Mouse (Mus musculus) liver, embryonic 16.5 days (tissue): ENCODE measurements around the gene Med25. TPM values are rescaled to one million over a fixed set of nuclear protein-coding genes. Genes with fewer than 3 reads are reported as not detected.

Experiments
- ATAC-seq: fragments of 200-750 bp; cut with Nextera tagmentation; 2 replicates; pipeline ENCODE4 v1.8.0; 2017; ENCODE audit warnings: low read depth, mild to moderate bottlenecking, moderate number of reproducible peaks, moderate library complexity
- H3K27ac ChIP-seq: fragments of 300-500 bp; sonication (generic); 2 replicates; pipeline ENCODE4 v1.5.1; 2014; ENCODE audit warnings: mild to moderate bottlenecking, low read length
- H3K27me3 ChIP-seq: fragments of 300-500 bp; sonication (generic); 2 replicates; pipeline ENCODE4 v1.6.1; 2014; ENCODE audit warnings: low read depth, low read length, mixed read lengths; ENCODE audit not compliant: control insufficient read depth, insufficient read depth
- H3K36me3 ChIP-seq: fragments of 300-500 bp; sonication (generic); 2 replicates; pipeline ENCODE4 v1.6.1; 2014; ENCODE audit warnings: mild to moderate bottlenecking; ENCODE audit not compliant: control insufficient read depth, insufficient read depth
- H3K4me1 ChIP-seq: fragments of 300-500 bp; sonication (generic); 2 replicates; pipeline ENCODE4 v1.6.1; 2014; ENCODE audit warnings: low read depth, low read length, mixed read lengths; ENCODE audit not compliant: control insufficient read depth
- H3K4me2 ChIP-seq: fragments of 300-500 bp; sonication (generic); 2 replicates; pipeline ENCODE4 v1.6.1; 2014; ENCODE audit warnings: low read depth, low read length, mixed read lengths
- H3K4me3 ChIP-seq: fragments of 300-500 bp; sonication (generic); 2 replicates; pipeline ENCODE4 v1.5.1; 2014; ENCODE audit warnings: low read depth, mild to moderate bottlenecking, low read length
- H3K9ac ChIP-seq: fragments of 300-500 bp; sonication (generic); 2 replicates; pipeline ENCODE4 v1.6.1; 2014; ENCODE audit warnings: low read depth, low read length
- H3K9me3 ChIP-seq: fragments of 300-500 bp; sonication (generic); replicated peaks from 2 replicates; pipeline ENCODE4 v1.6.1; 2016; ENCODE audit warnings: low read length; ENCODE audit not compliant: control insufficient read depth
- WGBS: fragments of 180-500 bp; shearing (Covaris S2); extraction: QIAGEN DNeasy Blood & Tissue Kit; methylation state at CpG from one replicate; pipeline ENCODE4 v1.1.7; 2014; ENCODE audit not compliant: insufficient replicate concordance; 5-methylcytosine and 5-hydroxymethylcytosine counted together
- polyA plus RNA-seq: library from polyadenylated mRNA; unstranded; fragments of >200 nt; fragmentation: Nextera tagmentation; extraction: Ambion mirVana; gene quantifications from 2 replicates; pipeline ENCODE4 v1.2.1, GENCODE M21; 2015

Med25 gene
- 44.7 and 53.0 TPM in 2 replicates for polyA plus RNA-seq

GRCm38 (mm10) chr7:44892276-44892921, at the start of gene Med25:
Gene Med25 (minus strand): TSS chr7:44892712.
- Histone ChIP-seq H3K36me3 (no peaks in the 10 kb centered on the region; the same call in 1 of the 2 replicates), H3K4me2 (peak within 1 kb of the TSS; percentile 94), H3K9ac (peak within 1 kb of the TSS; percentile 76), H3K27me3 (no peaks in the 10 kb centered on the region), H3K4me1 (peaks cover 50% of the 10 kb centered on the region), H3K27ac (peak within 1 kb of the TSS; percentile 96), H3K9me3 (no peaks in the 10 kb centered on the region), H3K4me3 (peak within 1 kb of the TSS; percentile 90)
- under 1% methylated on average over 56 of the region's 56 CpGs for WGBS
- peak; percentile 77 for ATAC-seq

GRCm38 (mm10) chr7:44938680-44939079, 46.2 kb upstream of the Med25 start:
- Histone ChIP-seq H3K9ac (no peak overlapping the region), H3K9me3 (no peaks in the 10 kb centered on the region), H3K36me3 (no peaks in the 10 kb centered on the region), H3K27ac (no peak overlapping the region), H3K4me1 (no peaks in the 10 kb centered on the region), H3K27me3 (no peaks in the 10 kb centered on the region), H3K4me2 (no peak overlapping the region), H3K4me3 (no peak overlapping the region)
- ATAC-seq: no peak
- 65% methylated on average over 4 of the region's 4 CpGs for WGBS

GRCm38 (mm10) chr7:44929204-44930151, 37.0 kb upstream of the Med25 start, which contains the start of gene Ap2a1:
Gene Ap2a1 (minus strand): TSS chr7:44929496.
- H3K9ac ChIP-seq: peak within 1 kb of the TSS; percentile 91
- H3K4me3 ChIP-seq: peak within 1 kb of the TSS; percentile 84
- no peaks in the 10 kb centered on the region for H3K9me3 ChIP-seq
- ATAC-seq: peak; percentile 94
- peaks cover 32% of the 10 kb centered on the region for H3K4me1 ChIP-seq
- no peaks in the 10 kb centered on the region for H3K27me3 ChIP-seq
- peak within 1 kb of the TSS; percentile 89 for H3K4me2 ChIP-seq
- H3K36me3 ChIP-seq: peaks cover 6% of the 10 kb centered on the region
- WGBS: under 1% methylated on average over 83 of the region's 84 CpGs
- H3K27ac ChIP-seq: peak within 1 kb of the TSS; percentile 91

- Histone ChIP-seq H3K27me3 (no peaks in the 10 kb centered on the region), H3K27ac (peak overlapping the region; percentile 91), H3K9me3 (no peaks in the 10 kb centered on the region), H3K4me3 (peak overlapping the region; percentile 84), H3K36me3 (peaks cover 11% of the 10 kb centered on the region), H3K4me2 (peak overlapping the region; percentile 74), H3K4me1 (peaks cover 32% of the 10 kb centered on the region), H3K9ac (peak overlapping the region; percentile 91)
- ATAC-seq: 0 out of 2 replicates have a peak, but pooled peaks have one; percentile 1
- WGBS: 0% methylated on average over 1 of the region's 1 CpGs
These were observed 36.1 kb upstream of the Med25 start for GRCm38 (mm10) chr7:44928570-44928969.

- WGBS: 69% methylated on average over 3 of the region's 3 CpGs
- no peaks in the 10 kb centered on the region for H3K27me3 ChIP-seq
These were observed 33.0 kb upstream of the Med25 start for GRCm38 (mm10) chr7:44925468-44925867.

GRCm38 (mm10) chr7:44922530-44922929, 30.0 kb upstream of the Med25 start:
- H3K9ac ChIP-seq: no peak overlapping the region
- H3K27me3 ChIP-seq: no peaks in the 10 kb centered on the region
- H3K4me3 ChIP-seq: no peak overlapping the region
- peaks cover 42% of the 10 kb centered on the region for H3K4me1 ChIP-seq
- H3K9me3 ChIP-seq: no peaks in the 10 kb centered on the region
- no peak overlapping the region for H3K4me2 ChIP-seq
- ATAC-seq: peak; percentile 72
- peaks cover 25% of the 10 kb centered on the region for H3K36me3 ChIP-seq
- H3K27ac ChIP-seq: no peak overlapping the region

More at GRCm38 (mm10) chr7:44925468-44925867, 33.0 kb upstream of the Med25 start:
- no peak overlapping the region for H3K4me3 ChIP-seq
- no peaks in the 10 kb centered on the region for H3K9me3 ChIP-seq
- no peak overlapping the region for H3K9ac ChIP-seq
- no peak overlapping the region for H3K4me2 ChIP-seq
- H3K27ac ChIP-seq: no peak overlapping the region
- H3K4me1 ChIP-seq: peaks cover 41% of the 10 kb centered on the region
- peaks cover 21% of the 10 kb centered on the region for H3K36me3 ChIP-seq
- no peak for ATAC-seq

GRCm38 (mm10) chr7:44919127-44919526, 26.6 kb upstream of the Med25 start:
- Histone ChIP-seq H3K27ac (no peak overlapping the region), H3K36me3 (peaks cover 38% of the 10 kb centered on the region), H3K27me3 (no peaks in the 10 kb centered on the region), H3K9ac (no peak overlapping the region), H3K4me1 (peaks cover 28% of the 10 kb centered on the region), H3K4me2 (no peak overlapping the region), H3K4me3 (no peak overlapping the region), H3K9me3 (no peaks in the 10 kb centered on the region)
- WGBS: 86% methylated on average over 5 of the region's 5 CpGs
- ATAC-seq: no peak

- WGBS: 40% methylated on average over 3 of the region's 3 CpGs
- peak; percentile 42; the same call in 1 of the 2 replicates for ATAC-seq
- Histone ChIP-seq H3K9me3 (no peaks in the 10 kb centered on the region), H3K4me3 (no peak overlapping the region), H3K9ac (peak overlapping the region; percentile 35; the same call in 1 of the 2 replicates), H3K36me3 (peaks cover 41% of the 10 kb centered on the region), H3K27ac (0 out of 2 replicates have a peak overlapping the region, but pooled peaks have one; percentile 25), H3K27me3 (no peaks in the 10 kb centered on the region), H3K4me1 (peaks cover 28% of the 10 kb centered on the region), H3K4me2 (no peak overlapping the region)
These were observed 25.7 kb upstream of the Med25 start for GRCm38 (mm10) chr7:44918219-44918618.
